Comparison of ENCODE assay signal across 8 mouse cellular contexts in genomic region chr2:165653001-165653921, GRCm38 (mm10). TPM values are rescaled to one million over a fixed set of nuclear protein-coding genes. Genes with fewer than 3 reads are reported as not detected.
DNase-seq lines count a peak whose midpoint lies in the region; ATAC-seq and TF ChIP-seq lines count a peak whose summit lies in the region.

No protein-coding gene starts in this region.

- H3K79me2 ChIP-seq in CH12.LX (replicated peaks; ENCODE audit: control insufficient read depth, extremely low read depth, insufficient read depth, poor library complexity, severe bottlenecking) = no peaks in the 10 kb centered on the region

- TF ChIP-seq RAD21 in CH12.LX (IDR thresholded peaks at IDR 0.05; ENCODE audit: low read depth, low read length) = no peak

- TF ChIP-seq POLR2A in CH12.LX (IDR thresholded peaks at IDR 0.05; ENCODE audit: low read depth, low read length) = no peak

- H3K27ac ChIP-seq in CH12.LX (ENCODE audit: insufficient read depth, low read depth) = no peak overlapping the region
- no peak overlapping the region for H3K27ac ChIP-seq in heart, embryonic 12.5 days (ENCODE audit: poor library complexity, severe bottlenecking)
- H3K27ac ChIP-seq in stomach, postnatal 0 days (replicated peaks) = 0 out of 2 replicates have a peak overlapping the region, but pooled peaks have one; percentile 18

- H3K9me3 ChIP-seq in CH12.LX (replicated peaks; ENCODE audit: low read length) = no peaks in the 10 kb centered on the region
- H3K9me3 ChIP-seq in heart, embryonic 12.5 days (replicated peaks) = no peaks in the 10 kb centered on the region
- H3K9me3 ChIP-seq in stomach, postnatal 0 days (ENCODE audit: control insufficient read depth, low read length) = no peaks in the 10 kb centered on the region

- dilution Hi-C loops in CH12.LX (cut with MboI; ENCODE audit: extremely low pct_ligation_motif_present, extremely low pct_unique_long_range_greater_than_20kb, low sequenced_read_pairs) = no loop called here

- ATAC-seq in heart, embryonic 12.5 days (ENCODE audit: insufficient number of reproducible peaks, low FRiP score) = peak; percentile 55; the same call in 1 of the 2 replicates
- ATAC-seq in megakaryocyte-erythroid progenitor cell, adult 5-6 weeks (replicated peaks; ENCODE audit: low FRiP score, low TSS enrichment, poor library complexity, severe bottlenecking) = peak; percentile 53; the same call in 1 of the 2 replicates
- no peak for ATAC-seq in stomach, postnatal 0 days (ENCODE audit: low FRiP score, low TSS enrichment)
- no peak for ATAC-seq in erythroid progenitor cell, adult 5-6 weeks (replicated peaks; ENCODE audit: low FRiP score, poor library complexity, severe bottlenecking)

- peaks cover 5% of the 10 kb centered on the region for H3K27me3 ChIP-seq in CH12.LX (replicated peaks)
- peaks cover 8% of the 10 kb centered on the region; the same call in 1 of the 2 replicates for H3K27me3 ChIP-seq in heart, embryonic 12.5 days (replicated peaks)
- H3K27me3 ChIP-seq in stomach, postnatal 0 days (ENCODE audit: control insufficient read depth, insufficient read depth, low read length) = no peaks in the 10 kb centered on the region

- DNase-seq in CH12.LX (ENCODE audit: extremely low read depth) = peak; percentile 71
- DNase-seq in embryo, embryonic 11 days = peak; percentile 90
- peak; percentile 64 to 65 for DNase-seq in kidney, adult 8-10 months
- DNase-seq in stomach, postnatal 0 days (ENCODE audit: low spot score) = peak; percentile 60
- no peak for DNase-seq in right cerebral cortex, postnatal 36 days (ENCODE audit: low spot score in 2 of 2)

- no peak for TF ChIP-seq CTCF in CH12.LX (conservative IDR thresholded peaks at IDR 0.05 in 1 of 2, IDR thresholded peaks at IDR 0.05 in 1 of 2; ENCODE audit: low read depth in 2 of 2, low read length in 2 of 2)
- no peak for TF ChIP-seq CTCF in stomach, postnatal 0 days (IDR thresholded peaks at IDR 0.05; ENCODE audit: low read depth)

- in situ Hi-C loops in CH12.LX (cut with MboI; ENCODE audit: low pct_ligation_motif_present, low pct_unique_long_range_greater_than_20kb, low sequenced_read_pairs) = no loop called here

- no peak overlapping the region for H3K9ac ChIP-seq in CH12.LX (ENCODE audit: insufficient read depth, low read depth)
- no peak overlapping the region for H3K9ac ChIP-seq in heart, embryonic 12.5 days
- H3K9ac ChIP-seq in stomach, postnatal 0 days (ENCODE audit: low read length) = no peak overlapping the region

- no peaks in the 10 kb centered on the region for H3K36me3 ChIP-seq in CH12.LX (replicated peaks in 1 of 2; ENCODE audit: control insufficient read depth in 1 of 2, insufficient read depth in 1 of 2, low read length in 1 of 2)
- no peaks in the 10 kb centered on the region for H3K36me3 ChIP-seq in heart, embryonic 12.5 days
- no peaks in the 10 kb centered on the region for H3K36me3 ChIP-seq in stomach, postnatal 0 days (ENCODE audit: control insufficient read depth, insufficient read depth, low read length)

- peak overlapping the region; percentile 61; the same call in 1 of the 2 replicates for H3K4me2 ChIP-seq in CH12.LX (ENCODE audit: insufficient read depth, low read depth, poor library complexity, severe bottlenecking)
- H3K4me2 ChIP-seq in heart, embryonic 12.5 days = peak overlapping the region; percentile 26; the same call in 1 of the 2 replicates
- no peak overlapping the region; the same call in 1 of the 2 replicates for H3K4me2 ChIP-seq in stomach, postnatal 0 days (replicated peaks; ENCODE audit: low read depth)

- WGBS in heart, embryonic 12.5 days = 25% methylated on average over 14 of the region's 14 CpGs
- 22% methylated on average over 14 of the region's 14 CpGs for WGBS in stomach, postnatal 0 days

- H3K4me3 ChIP-seq in CH12.LX (replicated peaks in 1 of 3; ENCODE audit: low read depth in 2 of 3, low read length in 2 of 3, poor library complexity in 1 of 3) = no peak overlapping the region
- no peak overlapping the region for H3K4me3 ChIP-seq in heart, embryonic 12.5 days
- H3K4me3 ChIP-seq in stomach, postnatal 0 days (ENCODE audit: low read depth, low read length) = no peak overlapping the region

- no peak for TF ChIP-seq EP300 in CH12.LX (IDR thresholded peaks at IDR 0.05; ENCODE audit: low read length)
- no peak for TF ChIP-seq EP300 in stomach, postnatal 0 days (optimal IDR thresholded peaks at IDR 0.05)

- H3K4me1 ChIP-seq in CH12.LX (ENCODE audit: control insufficient read depth in 1 of 2, insufficient read depth in 2 of 2) = peaks cover 14 to 34% of the 10 kb centered on the region in 2 experiments
- peaks cover 26% of the 10 kb centered on the region for H3K4me1 ChIP-seq in heart, embryonic 12.5 days (replicated peaks)
- H3K4me1 ChIP-seq in stomach, postnatal 0 days (replicated peaks; ENCODE audit: control insufficient read depth, insufficient read depth) = peaks cover 7% of the 10 kb centered on the region

TF ChIP-seq in CH12.LX, 34 proteins besides CTCF, POLR2A, EP300 and RAD21:
- TF ChIP-seq ETS1 (conservative IDR thresholded peaks at IDR 0.05; ENCODE audit: low read depth, low read length) (no peak), MAZ (IDR thresholded peaks at IDR 0.05; ENCODE audit: low read depth, low read length) (no peak), ELF1 (IDR thresholded peaks at IDR 0.05; ENCODE audit: low read depth, low read length) (no peak), POLR2AphosphoS2 (IDR thresholded peaks at IDR 0.05; ENCODE audit: low read depth, low read length) (no peak), NRF1 (IDR thresholded peaks at IDR 0.05; ENCODE audit: low read depth, low read length) (no peak), GABPA (IDR thresholded peaks at IDR 0.05; ENCODE audit: insufficient replicate concordance, low read depth, low read length) (no peak), BHLHE40 (IDR thresholded peaks at IDR 0.05; ENCODE audit: low read depth, low read length) (no peak), USF2 (conservative IDR thresholded peaks at IDR 0.05; ENCODE audit: low read depth, low read length) (no peak), MXI1 (IDR thresholded peaks at IDR 0.05; ENCODE audit: low read depth, low read length) (no peak), TBP (conservative IDR thresholded peaks at IDR 0.05; ENCODE audit: low read depth, low read length) (no peak), CHD1 (IDR thresholded peaks at IDR 0.05; ENCODE audit: low read depth, low read length) (no peak), NELFE (IDR thresholded peaks at IDR 0.05; ENCODE audit: low read depth, low read length) (no peak), ZKSCAN1 (IDR thresholded peaks at IDR 0.05; ENCODE audit: borderline replicate concordance, low read depth, low read length) (no peak), ZMIZ1 (IDR thresholded peaks at IDR 0.05; ENCODE audit: low read depth, low read length) (no peak), JUND (conservative IDR thresholded peaks at IDR 0.05; ENCODE audit: low read depth, low read length) (no peak)
TF ChIP-seq in CH12.LX: peak in this region for 0.

RNA-seq across cellular contexts. Expression of gene Eya2, which starts 58.4 kb away (rescaled TPM):
- total RNA-seq in CH12.LX (2012; rRNA removed) (not detected in 2 replicates), CH12.LX (2014; rRNA removed) (not detected in 2 replicates)
- not detected in 2 replicates for polyA plus RNA-seq in CH12.LX (2012; ENCODE audit: insufficient read length, low read depth)
- polyA plus RNA-seq in heart, embryonic 12.5 days (2016; fragmentation: Nextera tagmentation; extraction: Ambion mirVana) = 0.13 TPM in 2 replicates
- total RNA-seq in megakaryocyte-erythroid progenitor cell, adult 5-6 weeks (2014; fragmentation: Nextera tagmentation) = 1.6 and 3.9 TPM in 2 replicates
- 4.8 and 12.9 TPM in 2 replicates for total RNA-seq in megakaryocyte-erythroid progenitor cell, adult 5-6 weeks (2017)
- 15.5 and 21.6 TPM in 2 replicates for polyA plus RNA-seq in stomach, postnatal 0 days (2015; fragmentation: Nextera tagmentation; extraction: Ambion mirVana)
- not detected in 2 replicates for total RNA-seq in erythroid progenitor cell, adult 5-6 weeks (2015; ENCODE audit: low replicate concordance)
- 0.77 TPM in 1 of 2 replicates, not detected in the other for total RNA-seq in erythroid progenitor cell, adult 5-6 weeks (2017; ENCODE audit: low replicate concordance)

Comparison
In these comparisons a context has a peak if more than half of its experiments do, and no peak if none do; other contexts are left out.
1. DNase-seq: peak in CH12.LX (single experiment), embryo, embryonic 11 days (single experiment), kidney, adult 8-10 months (2 of 2) and stomach, postnatal 0 days (single experiment); none in right cerebral cortex, postnatal 36 days (0 of 2).
2. ATAC-seq: peak in heart, embryonic 12.5 days (single experiment) and megakaryocyte-erythroid progenitor cell, adult 5-6 weeks (single experiment); none in stomach, postnatal 0 days (single experiment) and erythroid progenitor cell, adult 5-6 weeks (single experiment).